Mouse (Mus musculus) bone marrow, adult 2 months (tissue): Measurements from ENCODE around the gene Itga9. TPM values are rescaled to one million over a fixed set of nuclear protein-coding genes. Genes with fewer than 3 reads are reported as not detected.

Experiments used
- H3K27ac ChIP-seq: fragments of 200-500 bp; 2 replicates; pipeline ENCODE4 v1.5.1; 2012; ENCODE audit warnings: low read depth, mild to moderate bottlenecking, control low read depth, inconsistent platforms, low read length; ENCODE audit not compliant: control insufficient read depth, poor library complexity, insufficient read depth
- H3K4me1 ChIP-seq: fragments of 200-500 bp; 2 replicates; pipeline ENCODE4 v1.6.1; 2011; ENCODE audit warnings: low read length; ENCODE audit not compliant: control insufficient read depth, insufficient read depth
- H3K4me3 ChIP-seq: fragments of 200-500 bp; replicated peaks from 2 replicates; pipeline ENCODE3; 2011; ENCODE audit warnings: mild to moderate bottlenecking, low read depth, low read length, control low read depth; ENCODE audit not compliant: control insufficient read depth
- CTCF ChIP-seq: fragments of 200-500 bp; IDR thresholded peaks from 2 replicates; pipeline ENCODE4 v1.5.1; 2011; ENCODE audit warnings: low read length, control low read depth; ENCODE audit not compliant: control insufficient read depth, insufficient read depth
- POLR2A ChIP-seq: fragments of 200-500 bp; IDR thresholded peaks from 2 replicates; pipeline ENCODE4 v1.6.1; 2011; ENCODE audit warnings: low read depth, mild to moderate bottlenecking, control low read depth, low read length, borderline replicate concordance; ENCODE audit not compliant: control insufficient read depth
- WGBS: fragments of 180-500 bp; shearing (Covaris S2); methylation state at CpG from one replicate; pipeline ENCODE4 v1.1.7; 2018; 5-methylcytosine and 5-hydroxymethylcytosine counted together
- polyA plus RNA-seq: library from polyadenylated mRNA; stranded (reverse); fragments of >200 nt; gene quantifications from 2 replicates; pipeline ENCODE4 v1.2.4, GENCODE M21; 2011; ENCODE audit warnings: low replicate concordance; ENCODE audit not compliant: missing spikeins, insufficient read depth, insufficient read length

Gene Itga9
- polyA plus RNA-seq, 1 experiment: 12.0 TPM

DNA sequence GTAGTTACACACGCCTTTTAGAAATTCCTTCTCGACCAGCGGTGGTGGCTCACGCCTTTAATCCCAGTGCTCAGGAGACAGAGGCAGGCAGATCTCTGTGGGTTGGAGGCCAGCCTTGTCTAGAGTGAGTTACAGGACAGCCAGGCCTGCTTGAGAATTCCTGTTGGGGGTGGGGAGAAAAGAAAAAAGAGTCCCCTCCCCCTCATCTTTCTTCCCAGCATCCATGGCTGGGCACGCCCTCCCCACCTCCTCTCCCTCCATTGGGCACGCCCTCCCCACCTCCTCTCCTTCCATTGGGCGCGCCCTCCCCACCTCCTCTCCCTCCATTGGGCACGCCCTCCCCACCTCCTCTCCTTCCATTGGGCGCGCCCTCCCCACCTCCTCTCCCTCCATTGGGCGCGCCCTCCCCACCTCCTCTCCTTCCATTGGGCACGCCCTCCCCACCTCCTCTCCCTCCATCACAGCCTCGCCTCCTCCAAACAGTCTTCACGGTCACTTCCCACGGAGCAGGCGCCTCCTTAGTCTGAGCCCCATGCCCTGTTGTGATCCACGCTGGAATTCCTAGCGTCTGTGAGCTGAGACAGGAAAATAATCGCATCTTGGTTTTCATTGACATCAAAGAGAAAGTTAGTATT, 186.8 kb downstream of the Itga9 start:
- H3K4me1 ChIP-seq: no peaks in the 10 kb centered on the region
- TF ChIP-seq POLR2A: no peak
- no peak for TF ChIP-seq CTCF
- H3K4me3 ChIP-seq: no peak overlapping the region
- 88% methylated on average over 15 of the region's 21 CpGs for WGBS
- no peak overlapping the region for H3K27ac ChIP-seq

DNA sequence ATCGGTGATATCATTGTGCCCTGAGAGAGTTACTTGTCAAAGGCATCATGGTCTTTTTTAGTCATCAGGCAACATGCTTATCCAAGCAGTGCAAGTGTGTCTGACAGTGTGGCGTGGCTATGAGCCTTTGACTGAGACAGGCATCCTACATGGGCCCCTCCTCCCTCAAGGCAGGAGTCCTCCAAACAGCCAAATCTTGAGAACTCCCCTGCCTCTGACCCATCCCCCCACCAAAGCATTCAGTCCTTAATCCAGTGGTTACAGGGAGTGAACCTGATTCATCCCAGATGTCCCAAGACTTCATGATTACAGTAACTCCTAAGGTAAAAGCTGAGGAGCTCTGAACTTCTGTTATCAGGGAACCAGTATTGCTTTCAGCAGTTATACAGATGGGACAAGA, 188.2 kb downstream of the Itga9 start:
- Histone ChIP-seq H3K27ac (no peak overlapping the region), H3K4me1 (no peaks in the 10 kb centered on the region), H3K4me3 (no peak overlapping the region)
- TF ChIP-seq POLR2A (no peak), CTCF (no peak)
- 68% methylated on average over 2 of the region's 2 CpGs for WGBS

DNA sequence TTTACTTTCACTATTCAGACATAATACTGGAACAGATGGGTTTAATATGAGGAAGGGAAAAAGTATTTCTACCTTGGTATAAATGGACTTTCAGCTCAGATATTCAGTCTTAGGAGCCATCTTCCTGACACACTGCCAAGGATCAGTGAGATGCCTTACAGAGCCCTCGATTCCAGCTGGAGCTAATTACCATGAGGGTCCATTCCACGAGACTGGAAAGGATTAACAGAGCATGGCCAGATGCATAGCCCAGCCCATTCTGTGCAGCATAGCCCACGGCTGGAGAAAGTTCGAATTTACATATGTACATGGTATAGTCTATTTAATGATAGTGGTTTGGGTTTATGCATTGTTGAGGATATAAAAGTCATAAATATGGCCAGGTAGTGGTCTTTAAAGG, 188.8 kb downstream of the Itga9 start:
- TF ChIP-seq POLR2A (no peak), CTCF (no peak)
- WGBS: 73% methylated on average over 4 of the region's 4 CpGs

DNA sequence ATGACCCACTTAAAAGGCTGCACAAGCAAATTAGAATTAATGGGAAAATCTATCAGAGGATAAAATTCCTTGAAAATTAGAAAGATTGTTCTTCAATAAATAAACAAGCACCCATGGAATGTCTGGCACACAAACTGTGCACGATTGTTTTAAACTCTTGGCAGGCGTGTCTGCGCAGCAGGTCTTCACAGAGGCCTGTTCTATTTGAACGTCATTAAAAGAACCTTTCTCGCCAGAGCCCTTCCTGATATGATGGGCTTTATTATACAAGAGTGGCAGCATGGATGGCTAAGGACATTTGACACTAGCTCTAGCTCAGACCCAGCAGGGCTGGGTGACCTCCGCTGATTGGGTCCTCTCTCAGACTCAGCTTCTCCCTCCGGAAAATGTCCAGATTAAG, 192.6 kb downstream of the Itga9 start:
- TF ChIP-seq CTCF (no peak), POLR2A (no peak)
- Histone ChIP-seq H3K27ac (no peak overlapping the region), H3K4me3 (no peak overlapping the region), H3K4me1 (no peaks in the 10 kb centered on the region)
- 91% methylated on average over 7 of the region's 7 CpGs for WGBS

More for the DNA sequence above, 188.8 kb downstream of the Itga9 start:
- Histone ChIP-seq H3K4me1 (no peaks in the 10 kb centered on the region), H3K4me3 (no peak overlapping the region), H3K27ac (no peak overlapping the region)

DNA sequence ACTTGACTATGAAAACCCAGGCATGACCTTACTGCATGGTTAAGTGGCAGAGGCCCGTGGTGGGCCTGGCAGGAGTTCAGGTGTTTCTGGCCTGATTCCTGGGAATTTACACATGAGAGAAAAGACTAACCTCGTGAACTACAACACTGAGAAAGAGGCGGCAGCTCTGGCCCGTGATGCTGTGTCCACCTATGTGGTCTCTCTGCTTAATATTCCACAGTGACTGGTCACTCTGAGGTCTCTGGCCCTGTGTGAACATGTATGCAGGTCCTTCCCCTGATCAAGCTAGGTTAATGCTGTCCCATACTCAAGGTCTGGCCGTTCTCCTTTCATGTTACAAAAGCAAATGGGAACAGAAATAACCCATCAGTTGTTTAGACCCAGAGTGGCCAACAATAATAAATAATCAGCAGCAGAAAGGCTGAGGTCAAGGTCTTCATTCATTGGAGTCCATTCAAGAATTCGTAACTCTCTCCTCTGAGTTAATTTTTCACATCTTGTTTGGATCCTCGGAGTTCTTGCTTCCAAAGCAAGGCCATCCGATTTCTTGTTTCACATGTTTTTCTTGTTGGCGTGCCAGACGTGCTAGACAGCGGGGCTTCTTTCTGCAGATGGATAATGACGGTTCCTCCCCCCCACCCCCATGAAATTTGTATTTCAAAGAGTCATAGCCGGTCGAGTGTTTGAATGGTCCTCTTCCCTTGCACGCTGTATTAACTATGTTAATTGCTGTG, 194.9 kb downstream of the Itga9 start:
- Histone ChIP-seq H3K27ac (no peak overlapping the region), H3K4me1 (no peaks in the 10 kb centered on the region), H3K4me3 (no peak overlapping the region)
- TF ChIP-seq CTCF (no peak), POLR2A (no peak)
- 86% methylated on average over 15 of the region's 15 CpGs for WGBS

DNA sequence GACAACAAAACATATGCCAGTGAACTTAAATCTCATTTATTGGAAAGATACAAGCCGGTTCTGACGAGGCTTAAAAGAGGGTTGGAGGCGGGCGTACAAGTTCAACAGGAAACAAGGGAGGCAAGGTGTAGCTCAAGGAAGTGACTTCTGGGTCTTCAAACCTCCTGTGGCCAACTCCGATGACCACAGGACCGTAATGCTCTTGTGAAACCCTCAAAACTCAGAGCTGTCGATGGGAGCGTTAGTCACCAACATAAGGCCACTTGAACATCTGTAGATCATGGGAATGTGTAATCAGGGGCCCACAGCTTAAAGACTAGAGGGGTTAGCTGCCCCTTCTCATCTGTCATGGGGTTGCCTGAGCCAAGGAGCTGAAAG, 195.4 kb downstream of the Itga9 start:
- WGBS: 53% methylated on average over 8 of the region's 8 CpGs
- TF ChIP-seq POLR2A: no peak
- no peak for TF ChIP-seq CTCF
- Histone ChIP-seq H3K4me1 (no peaks in the 10 kb centered on the region), H3K4me3 (no peak overlapping the region), H3K27ac (no peak overlapping the region)

DNA sequence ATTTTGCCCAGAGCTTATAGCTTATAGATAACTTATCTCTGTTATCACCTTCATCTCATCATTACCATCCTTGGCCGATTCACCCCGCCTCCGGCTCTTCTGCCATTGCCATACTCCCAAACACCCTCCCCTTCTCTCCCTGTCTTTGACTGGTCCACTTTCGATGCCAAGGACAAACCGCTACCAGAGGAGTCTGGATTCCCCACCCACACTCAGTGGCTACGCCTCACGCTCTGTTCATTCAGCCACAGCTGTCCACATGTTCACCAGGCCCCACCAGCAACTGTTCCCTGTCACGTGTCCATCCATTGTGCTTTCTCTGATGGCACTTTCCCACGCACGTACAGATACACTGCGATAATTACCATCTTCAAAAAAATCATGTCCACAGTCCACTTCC, 195.9 kb downstream of the Itga9 start:
- Histone ChIP-seq H3K27ac (no peak overlapping the region), H3K4me1 (no peaks in the 10 kb centered on the region), H3K4me3 (no peak overlapping the region)
- no peak for TF ChIP-seq CTCF
- TF ChIP-seq POLR2A: no peak
- WGBS: 88% methylated on average over 11 of the region's 11 CpGs

DNA sequence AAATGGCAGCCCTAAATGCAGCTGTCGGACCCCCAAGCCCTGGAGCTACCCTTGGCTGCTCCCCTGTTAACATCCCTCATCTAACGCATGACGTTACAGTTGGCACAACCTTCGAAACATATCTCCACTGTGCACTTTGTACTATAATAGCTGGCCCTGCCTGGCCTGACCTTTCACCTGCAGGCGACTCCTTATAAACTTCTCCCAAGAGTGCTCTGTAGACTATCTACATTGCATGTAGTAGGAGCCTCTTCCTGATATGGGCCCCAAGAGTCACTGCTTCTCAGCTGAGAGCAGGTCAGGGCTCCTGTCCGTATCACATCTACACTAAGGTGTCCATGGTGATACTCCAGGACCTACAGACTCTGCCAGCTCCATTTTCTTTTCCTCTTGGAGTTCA, 199.2 kb downstream of the Itga9 start:
- TF ChIP-seq CTCF (no peak), POLR2A (no peak)
- 85% methylated on average over 6 of the region's 6 CpGs for WGBS
- H3K4me3 ChIP-seq: no peak overlapping the region
- no peak overlapping the region for H3K27ac ChIP-seq
- no peaks in the 10 kb centered on the region for H3K4me1 ChIP-seq
